Mouse (Mus musculus) thymus, postnatal 10 days (tissue): ENCODE measurements around the gene Pla1a.
A peak's percentile ranks its signal among the peaks of the same experiment; 100 is the strongest.
"Not testable (repeated sequence)": the region's sequence is repeated elsewhere in the genome, so short reads cannot be mapped to it uniquely, and the experiment has no call there.

Experiments used
- DNase-seq, 2 experiments: peaks; one replicate each; pipeline ENCODE4 v3.0.0; 2021; ENCODE audit warnings: low spot score in 2 of 2

The Pla1a gene

DNA sequence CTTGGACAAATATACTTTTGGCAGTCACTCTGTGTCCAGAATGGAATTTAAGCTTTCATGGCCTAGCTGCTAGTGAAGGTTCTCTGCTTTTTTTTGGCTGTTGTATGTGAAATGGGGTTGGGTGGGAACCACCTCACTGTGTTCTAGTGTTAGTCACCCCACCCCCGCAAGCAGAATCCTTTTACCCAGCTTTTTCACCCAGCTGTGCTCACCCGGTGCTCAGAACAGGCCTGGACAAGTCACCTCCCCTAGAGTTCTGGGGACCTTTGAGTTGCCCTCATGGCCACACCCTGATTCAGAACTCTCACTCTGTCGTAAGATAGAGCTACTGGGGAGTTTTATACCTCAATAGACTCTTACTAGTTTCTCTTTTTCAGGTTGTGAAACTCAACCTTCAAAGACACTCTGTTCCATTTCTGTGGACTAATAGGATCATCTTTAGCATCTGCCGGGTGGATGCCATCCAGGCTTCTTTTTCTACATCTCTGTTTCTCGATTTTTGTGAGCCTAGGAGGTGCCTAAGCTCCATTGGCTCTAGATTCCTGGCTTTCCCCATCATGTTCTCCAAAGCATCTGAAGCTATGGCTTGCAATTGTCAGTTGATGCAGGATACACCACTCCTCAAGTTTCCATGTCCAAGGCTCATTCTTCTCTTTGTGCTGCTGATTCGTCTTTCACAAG is 25.8 kb upstream of the Pla1a start:
- no peak for DNase-seq

DNA sequence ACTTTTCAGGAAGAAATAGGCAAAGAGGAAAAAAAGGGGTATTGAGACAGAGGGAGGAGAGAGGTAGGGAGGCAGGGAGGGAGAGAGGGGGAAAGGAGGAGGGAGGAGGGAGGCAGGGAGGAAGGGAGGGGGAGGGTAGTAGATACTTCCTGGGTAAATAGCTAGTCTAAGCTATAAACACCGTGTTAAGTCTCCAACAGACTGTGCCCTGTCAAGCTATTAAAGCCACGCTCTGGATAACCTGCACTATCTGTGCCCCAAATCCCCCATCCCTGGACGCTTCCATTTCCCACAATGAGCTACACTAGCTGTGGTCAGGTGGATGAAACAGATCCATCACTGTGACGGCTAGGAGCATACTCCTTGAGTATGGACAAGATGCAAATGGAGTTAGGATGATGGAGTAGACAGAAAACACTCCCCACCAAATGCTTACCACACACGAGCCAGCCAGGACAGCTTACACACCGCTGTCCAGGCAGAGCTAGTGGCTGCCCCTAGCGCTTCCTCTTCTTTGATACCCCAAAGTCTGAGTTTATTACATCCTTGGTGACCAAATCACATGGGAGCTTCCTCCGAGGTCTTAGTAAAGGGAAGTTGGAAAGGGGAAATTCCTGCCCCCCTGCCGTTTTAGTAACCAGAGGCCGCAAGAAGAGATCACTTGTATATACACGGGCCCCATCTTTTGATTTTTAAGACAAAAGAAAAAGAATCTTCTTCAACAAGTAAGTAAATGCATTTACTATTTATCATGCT is 24.0 kb upstream of the Pla1a start:
- no peak for DNase-seq

GRCm38 (mm10) chr16:38455511-38456418 is 22.8 kb upstream of the Pla1a start, which contains the start of gene Cd80:
TSS of gene Cd80 (plus strand) at chr16:38455561.
- no peak for DNase-seq

GRCm38 (mm10) chr16:38454533-38455254 is 21.7 kb upstream of the Pla1a start:
- no peak for DNase-seq

- DNase-seq, result no peak
Measured at GRCm38 (mm10) chr16:38453952-38454351, 21.0 kb upstream of the Pla1a start.

DNA sequence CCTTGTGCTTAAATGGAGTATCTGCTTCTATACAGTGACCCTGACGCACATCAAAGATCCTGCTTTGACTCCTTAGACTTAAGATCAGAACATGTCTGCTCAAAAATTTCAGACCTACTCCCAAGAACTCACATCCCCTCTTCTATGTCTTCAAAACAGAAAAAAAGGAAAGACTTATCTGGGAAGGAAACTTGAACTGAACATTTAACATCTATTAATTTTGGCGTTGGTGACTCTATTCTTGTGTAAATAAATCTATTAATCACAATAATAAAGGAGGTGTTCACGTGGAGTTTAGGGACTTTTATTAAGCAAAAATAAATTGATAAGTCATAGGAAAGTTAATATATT is 20.2 kb upstream of the Pla1a start:
- no peak for DNase-seq

DNA sequence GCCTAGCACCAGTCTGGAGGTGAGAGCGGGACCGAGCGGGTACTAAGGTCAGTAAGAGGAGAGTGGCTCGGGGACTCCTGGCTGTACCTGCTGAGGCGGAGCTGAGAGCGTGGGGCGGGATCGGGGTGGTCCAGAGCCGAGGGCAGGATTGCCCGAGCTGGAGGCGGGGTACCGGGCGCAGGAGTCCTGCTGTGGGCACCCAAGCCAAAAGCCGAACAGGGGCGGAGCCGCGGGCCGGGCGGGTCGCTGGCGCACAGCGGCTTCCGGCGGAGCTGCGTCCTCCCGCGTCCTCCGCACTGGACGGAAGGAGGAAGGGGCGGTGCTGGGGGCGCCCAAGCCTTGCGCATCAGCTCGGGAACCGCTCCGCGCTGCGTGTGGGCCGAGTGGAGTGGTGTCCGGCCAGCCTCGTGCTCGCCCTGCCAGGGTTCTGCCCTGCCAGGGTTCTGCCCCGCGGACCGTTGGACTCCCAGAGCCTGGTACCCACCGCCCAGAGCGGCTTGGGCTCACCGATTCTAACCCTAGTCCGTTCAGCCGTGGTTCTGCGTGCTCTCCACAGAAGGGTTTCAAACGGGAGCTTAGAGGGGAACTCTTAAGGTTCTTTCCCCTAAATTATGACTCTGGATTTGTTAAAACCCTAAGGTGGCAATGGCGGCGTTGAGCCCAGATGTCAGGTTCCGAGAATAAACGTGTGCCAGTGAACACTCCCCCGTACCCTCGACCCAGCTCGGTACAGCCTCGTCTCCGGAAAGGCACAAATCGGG is 19.7 kb upstream of the Pla1a start, which contains the start of gene Adprh:
Gene Adprh (minus strand): TSS at position 262 of the 761 bp plus-strand sequence.
- DNase-seq, result peak; percentile 72 to 73

DNA sequence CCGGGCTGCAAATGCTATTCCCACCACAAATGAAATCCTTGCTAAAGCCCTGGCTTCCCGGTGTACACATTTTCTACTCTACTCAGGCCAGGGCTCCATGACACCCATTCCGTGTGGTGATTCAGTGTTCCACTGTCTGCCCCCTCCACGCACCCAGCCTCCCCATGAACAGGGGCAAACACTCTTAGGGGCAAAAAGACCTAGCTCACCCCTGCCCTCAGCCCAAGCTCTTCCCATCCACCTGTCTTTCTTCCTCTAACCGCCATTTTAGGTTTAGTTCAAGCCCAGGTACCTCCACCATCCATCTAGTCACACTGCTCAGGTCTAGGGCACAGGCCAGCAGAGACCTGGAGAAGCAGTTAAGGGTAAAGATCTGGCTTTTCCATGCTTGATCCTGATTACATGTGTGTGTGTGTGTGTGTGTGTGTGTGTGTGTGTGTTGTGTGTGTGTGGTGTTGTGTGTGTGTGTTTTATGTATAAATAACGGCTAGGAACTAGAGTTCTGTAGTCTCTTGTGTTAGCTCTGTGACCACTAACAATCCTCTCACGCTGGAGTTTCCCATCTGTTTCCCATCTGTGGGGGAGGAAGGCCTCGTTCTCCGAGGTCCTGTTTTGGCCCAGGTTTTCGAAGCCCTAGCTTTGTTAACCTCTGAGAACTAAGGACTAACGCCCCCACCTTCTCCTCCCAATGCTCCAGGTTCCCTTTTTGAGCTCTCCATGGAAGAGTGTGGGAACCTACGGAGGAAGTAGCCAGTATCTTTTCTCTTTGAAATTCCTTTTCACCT is 18.7 kb upstream of the Pla1a start:
- DNase-seq, result no peak

DNA sequence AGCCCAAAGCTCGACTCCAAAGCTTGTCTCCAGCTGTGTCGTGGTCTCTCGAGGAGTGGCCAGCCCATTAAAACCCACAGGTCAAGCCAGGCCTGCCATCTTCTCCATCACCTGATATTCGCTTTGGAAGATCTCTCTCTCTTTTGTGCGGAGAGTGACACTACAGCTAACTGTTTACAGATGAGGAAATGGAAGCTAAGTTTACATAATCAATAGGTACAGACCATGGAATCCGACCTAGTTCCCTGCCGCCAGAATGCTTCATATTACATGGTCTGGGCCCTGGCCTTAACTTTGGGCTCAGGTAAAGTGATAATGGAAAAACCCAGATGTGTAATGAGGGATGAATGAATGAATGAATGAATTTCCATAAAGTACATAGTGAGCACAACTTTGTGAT is 17.8 kb upstream of the Pla1a start:
- no peak for DNase-seq

- no peak for DNase-seq
Measured at GRCm38 (mm10) chr16:38448458-38448857, 15.5 kb upstream of the Pla1a start.

DNA sequence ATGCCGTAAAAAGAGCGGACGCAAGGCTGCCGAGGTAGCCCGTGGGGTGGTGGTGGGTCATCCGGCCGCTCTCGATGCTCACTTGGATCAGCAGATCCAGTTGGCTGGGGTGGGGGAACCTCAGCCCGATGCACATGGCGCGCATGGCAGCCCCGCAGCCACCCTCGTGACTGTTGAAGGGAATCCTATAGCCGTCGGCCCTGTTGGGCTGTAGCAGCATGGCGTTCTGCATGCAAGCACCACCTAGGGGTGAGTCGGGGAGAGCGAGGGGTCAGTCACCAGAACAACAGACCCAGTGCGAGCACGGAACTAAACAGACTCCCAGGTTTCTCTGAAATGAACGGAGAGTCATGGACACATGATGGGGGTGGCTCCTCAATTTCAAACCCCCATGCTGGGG is 14.4 kb upstream of the Pla1a start:
- no peak for DNase-seq

- not testable (repeated sequence) for DNase-seq
Measured at GRCm38 (mm10) chr16:38446141-38446540, 13.2 kb upstream of the Pla1a start.

DNA sequence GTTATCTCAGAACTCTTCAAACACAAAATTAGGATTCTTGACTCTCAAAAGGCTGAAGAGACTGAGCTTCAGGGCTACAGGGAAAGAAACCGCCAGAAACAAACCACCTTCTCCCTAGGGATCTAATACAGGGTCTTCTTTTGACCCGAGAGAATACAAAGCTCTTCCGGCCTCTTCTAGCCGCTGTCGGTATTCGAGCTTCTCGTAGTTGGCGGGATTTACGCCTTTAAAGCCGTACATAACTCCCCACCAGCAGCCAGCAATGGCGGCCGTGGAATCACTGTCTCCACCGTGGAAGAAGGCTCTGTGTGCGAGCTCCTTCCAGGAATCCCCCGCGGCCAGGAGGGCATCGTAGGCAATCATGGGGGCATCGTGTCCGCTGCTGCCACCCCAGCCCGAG is 12.6 kb upstream of the Pla1a start:
- no peak for DNase-seq

DNA sequence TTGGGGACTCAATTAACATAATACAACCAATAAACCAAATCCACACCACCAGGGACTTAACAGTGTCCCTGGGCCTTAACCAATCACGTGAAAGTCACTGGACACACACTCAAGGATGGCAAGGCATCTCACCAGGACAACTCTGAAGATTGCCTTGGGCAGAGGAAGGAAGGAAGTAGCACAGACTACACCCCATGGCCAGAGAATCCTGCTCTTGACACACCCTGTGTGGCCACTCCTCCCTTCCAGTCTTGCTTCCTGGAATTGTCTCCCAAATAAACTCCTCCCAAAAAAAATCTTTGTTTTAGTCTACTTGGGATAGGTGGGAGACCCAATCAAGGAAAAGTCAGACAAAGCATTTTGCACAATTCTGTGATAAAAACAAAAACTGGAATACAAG is 12.1 kb upstream of the Pla1a start:
- DNase-seq, result no peak

DNA sequence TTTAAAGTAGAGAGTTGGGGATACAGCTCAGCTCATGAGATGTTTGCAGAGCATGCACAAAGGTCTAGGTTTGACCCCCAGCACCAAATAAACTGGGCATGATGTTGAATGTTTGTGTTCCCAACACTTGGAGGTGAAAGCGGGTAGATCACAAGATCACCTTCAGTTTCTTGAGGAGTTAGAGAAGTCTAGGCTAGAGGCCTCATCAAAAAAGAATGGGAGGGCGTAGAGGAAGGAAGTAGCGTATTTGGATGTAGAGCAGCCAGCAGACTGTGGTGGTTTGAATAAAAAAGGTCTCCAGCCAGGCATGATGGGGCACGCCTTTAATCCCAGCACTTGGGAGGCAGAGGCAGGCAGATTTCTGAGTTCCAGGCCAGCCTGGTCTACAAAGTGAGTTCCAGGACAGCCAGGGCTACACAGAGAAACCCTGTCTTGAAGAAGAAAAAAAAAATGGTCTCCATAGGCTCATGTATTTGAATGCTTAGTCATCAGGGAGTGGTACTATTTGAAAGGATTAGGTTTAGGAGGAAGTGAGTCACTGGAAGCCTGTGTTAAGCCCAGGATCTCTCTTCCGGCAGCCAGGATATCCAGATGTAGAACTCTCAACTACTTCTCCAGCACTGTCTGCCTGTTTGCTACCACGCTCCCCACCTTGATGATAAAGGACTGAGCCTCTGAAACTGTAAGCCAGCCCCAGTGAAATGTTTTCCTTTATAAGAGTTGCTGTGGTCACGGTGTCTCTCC is 10.9 kb upstream of the Pla1a start:
- DNase-seq, result no peak

DNA sequence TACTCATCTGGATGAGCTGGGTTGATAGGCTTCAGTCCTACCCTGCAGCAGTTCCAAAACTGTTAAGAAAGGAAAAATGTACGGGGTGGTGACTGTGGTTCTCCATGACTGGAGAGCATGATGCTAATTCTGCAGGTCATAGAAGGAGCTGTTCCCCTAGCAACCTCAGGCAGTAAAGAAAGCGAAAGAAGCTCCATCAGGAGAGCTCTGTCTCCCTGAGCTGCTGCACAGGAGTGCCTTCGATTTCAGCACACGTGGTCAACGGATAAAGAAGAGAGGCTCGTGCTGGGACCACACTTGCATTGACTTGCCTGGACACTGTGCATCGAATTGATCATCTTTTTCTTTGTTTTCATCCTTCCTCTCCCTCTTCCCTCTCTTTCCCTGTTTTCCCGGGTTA is 9.3 kb upstream of the Pla1a start:
- DNase-seq, result no peak

- DNase-seq, result no peak
Measured at GRCm38 (mm10) chr16:38441611-38442010, 8.7 kb upstream of the Pla1a start.

DNA sequence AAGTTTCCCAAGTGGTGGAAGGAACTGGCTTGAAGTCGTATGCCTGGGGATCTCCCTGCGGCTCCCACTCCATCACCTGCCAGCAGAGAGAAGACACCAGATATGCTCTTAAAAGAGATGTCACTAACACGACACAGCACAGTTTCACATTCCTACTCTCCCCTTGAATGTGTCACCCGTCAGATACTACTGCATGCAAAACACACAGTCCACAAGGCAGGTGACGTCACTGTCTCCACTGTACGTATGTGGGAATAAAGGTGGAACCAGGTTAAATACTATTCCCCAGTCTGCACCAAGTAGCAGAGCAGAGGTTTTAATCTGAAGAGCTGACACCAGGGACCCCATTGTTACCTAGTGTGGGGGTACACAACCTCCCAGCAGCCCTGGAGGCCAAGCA is 7.5 kb upstream of the Pla1a start:
- no peak for DNase-seq

DNA sequence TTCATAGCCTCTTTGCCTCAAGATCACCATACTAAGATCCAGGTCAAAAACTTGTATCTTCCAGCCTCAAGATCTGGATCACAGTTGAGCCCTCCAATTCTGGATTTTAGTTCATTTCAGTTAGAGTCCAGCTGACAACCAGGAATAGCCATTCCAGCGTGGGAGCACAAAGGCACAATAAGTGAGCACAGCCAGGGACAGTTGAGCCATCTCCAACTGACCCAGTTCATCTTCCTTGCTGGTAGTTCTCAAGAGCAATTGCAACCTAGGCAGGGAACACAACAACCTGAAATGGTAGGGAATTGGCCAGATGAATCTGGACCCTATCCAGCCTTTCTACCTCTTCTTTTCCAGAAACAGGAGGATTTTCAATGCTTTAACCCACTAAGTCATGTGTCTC is 6.2 kb upstream of the Pla1a start:
- DNase-seq, result no peak
